Mouse (Mus musculus) layer of hippocampus, adult 18-20 months (tissue): ENCODE results near the gene Olfr1100. TPM values are rescaled to one million over a fixed set of nuclear protein-coding genes. Genes with fewer than 3 reads are reported as not detected.
A peak's percentile ranks its signal among the peaks of the same experiment; 100 is the strongest.

ENCODE experiments used
- DNase-seq, 2 experiments: peaks; one replicate each; pipeline ENCODE4 v3.0.0; 2022; ENCODE audit warnings: low spot score in 2 of 2
- long read RNA-seq: library from polyadenylated mRNA; stranded (forward); transcript quantifications from one replicate; pipeline ENCODE4 v2.0.0, GENCODE M21; 2021
- total RNA-seq, 2 experiments: library from RNA; stranded (reverse); gene quantifications; 2 replicates each; pipeline ENCODE4 v1.2.3; 2021

Gene Olfr1100
- not detected for total RNA-seq
- long read RNA-seq: 0 reads

DNA sequence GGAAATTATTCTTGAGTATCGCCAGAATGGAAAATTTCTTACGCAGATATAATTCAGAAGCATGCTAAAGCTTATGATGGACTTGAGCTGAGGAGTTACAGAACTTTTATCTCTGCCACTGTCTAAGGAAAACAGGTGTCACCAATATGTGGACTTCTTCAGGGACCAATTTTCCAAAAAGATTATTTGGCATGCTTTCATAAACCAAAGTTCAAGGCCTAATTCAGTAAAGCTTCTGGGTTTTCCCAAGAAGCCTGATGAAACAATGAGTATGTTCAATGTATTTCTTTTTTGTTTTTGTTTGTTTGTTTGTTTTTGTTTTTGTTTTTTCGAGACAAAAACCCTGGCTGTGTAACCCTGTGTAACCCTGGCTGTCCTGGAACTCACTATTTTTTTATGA is at the start of gene Olfr1100:
Gene Olfr1100 (minus strand): TSS at position 101 of the 400 bp plus-strand sequence.
- no peak for DNase-seq

DNA sequence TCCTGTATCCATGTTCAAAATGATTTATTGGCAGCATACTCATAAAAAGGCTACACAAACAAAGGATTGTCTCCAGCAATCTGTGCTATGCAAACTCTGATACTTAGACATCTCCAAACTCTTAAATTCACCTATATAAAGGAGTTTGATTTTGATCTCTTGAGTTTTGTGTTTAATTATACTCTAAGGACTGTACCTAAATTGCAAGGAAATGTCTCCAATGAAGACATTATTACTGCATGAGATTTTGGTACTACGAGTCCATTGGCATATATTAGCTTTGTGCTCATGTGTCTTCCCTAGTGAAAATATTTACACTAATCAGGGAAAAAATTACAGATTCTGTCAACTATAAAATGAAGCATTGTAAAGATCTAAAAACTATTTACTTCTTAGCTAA is 47.2 kb upstream of the Olfr1100 start, which contains the start of gene Olfr1104:
Gene Olfr1104 (minus strand): TSS at position 101 of the 400 bp plus-strand sequence.
- DNase-seq: no peak

DNA sequence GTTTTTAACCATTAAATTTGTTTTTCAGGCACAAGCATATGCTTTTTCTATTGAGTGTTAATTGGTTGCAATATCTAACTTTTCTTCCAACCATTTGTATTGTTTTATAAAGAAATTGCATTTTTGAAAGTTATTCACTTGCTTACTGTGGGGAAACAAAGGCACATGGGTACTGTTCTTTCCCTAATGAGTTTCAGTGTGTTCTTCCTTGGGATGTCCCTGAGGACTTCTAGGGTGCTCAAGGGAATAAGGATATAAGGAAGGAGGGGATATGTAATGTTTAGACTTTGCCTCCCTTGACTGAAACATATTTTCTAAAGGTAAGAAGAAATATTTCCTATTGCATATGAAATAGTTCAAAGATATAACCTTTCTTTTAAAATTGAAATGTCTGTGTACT is 18.3 kb upstream of the Olfr1100 start, which contains the start of gene Olfr1102:
Gene Olfr1102 (plus strand): TSS at position 301 of the 400 bp plus-strand sequence.
- no peak for DNase-seq

DNA sequence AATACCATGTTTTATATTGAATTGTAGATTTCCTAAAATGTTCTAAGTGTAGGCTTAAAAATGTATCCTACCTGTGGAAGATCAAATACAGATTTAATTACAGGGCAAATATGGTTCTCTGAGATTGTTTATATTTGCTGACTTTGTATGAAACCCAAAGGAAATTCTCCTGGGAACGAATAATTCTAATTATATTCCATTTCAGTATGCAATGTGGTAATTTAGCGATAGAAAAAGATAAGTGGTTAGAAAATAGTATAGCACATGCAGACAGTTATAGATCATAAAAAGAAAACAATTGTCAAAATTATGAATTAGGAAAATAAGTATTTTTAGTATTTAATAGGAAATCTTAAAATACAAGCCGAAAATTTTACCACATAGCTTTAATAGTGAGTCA is 11.4 kb upstream of the Olfr1100 start, which contains the start of gene Olfr1101:
Gene Olfr1101 (minus strand): TSS at position 101 of the 400 bp plus-strand sequence.
- DNase-seq: no peak

DNA sequence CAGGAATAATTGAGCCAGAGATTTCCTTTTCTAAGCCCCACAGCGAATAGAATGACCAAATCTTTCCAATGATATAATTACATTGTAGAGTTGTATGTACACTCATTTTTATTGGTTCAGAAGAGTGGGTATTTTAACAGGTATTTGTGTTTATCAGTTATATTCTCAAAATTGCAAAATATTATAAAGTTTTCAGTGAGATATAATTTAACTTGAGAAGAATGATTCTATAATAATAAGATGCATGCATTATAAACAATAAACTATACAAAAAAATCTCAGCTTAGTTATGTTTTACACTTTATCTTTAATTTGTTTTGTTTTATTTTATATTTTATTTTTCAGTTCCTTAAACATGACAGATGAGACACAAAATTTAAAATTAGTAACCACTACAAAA is 19.2 kb downstream of the Olfr1100 start, which contains the start of gene Olfr1099:
Gene Olfr1099 (minus strand): TSS at position 101 of the 400 bp plus-strand sequence.
- DNase-seq: no peak

DNA sequence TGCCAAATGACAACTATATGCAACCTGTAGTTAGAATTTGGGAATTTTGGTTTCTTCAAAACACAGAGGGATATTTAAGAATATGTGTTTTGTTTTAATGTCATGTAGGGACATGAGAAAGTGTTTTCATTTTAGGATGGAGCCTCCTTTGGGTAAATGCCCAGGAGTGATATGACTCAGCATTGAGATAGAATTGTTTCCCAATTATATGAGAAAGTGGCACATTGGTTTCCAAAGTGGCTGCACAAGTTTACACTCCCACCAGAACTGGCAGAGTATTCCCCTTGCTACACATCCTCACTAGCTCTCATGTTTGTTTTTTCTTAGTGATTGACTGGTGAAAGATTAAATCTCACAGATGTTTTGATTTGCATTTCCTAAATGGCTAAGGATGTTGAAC is 53.2 kb downstream of the Olfr1100 start:
- peak in 1 of 2 experiments; percentile 2 for DNase-seq

Other genes with a start within 250 kb of the Olfr1100 start
- not detected for gene Olfr1089, start 246.3 kb downstream of the Olfr1100 start, total RNA-seq
- not detected for gene Olfr1090, start 221.0 kb downstream of the Olfr1100 start, total RNA-seq
- gene Olfr1093, start 197.5 kb downstream of the Olfr1100 start, total RNA-seq: not detected
- gene Olfr141, start 169.9 kb downstream of the Olfr1100 start, total RNA-seq: not detected
- gene Olfr1094, start 155.3 kb downstream of the Olfr1100 start, total RNA-seq: not detected
- not detected for gene Olfr1095, start 128.3 kb downstream of the Olfr1100 start, total RNA-seq
- gene Gm13723, start 105.2 kb downstream of the Olfr1100 start, total RNA-seq: not detected
- gene Olfr1097, start 87.7 kb downstream of the Olfr1100 start, total RNA-seq: not detected
- not detected for gene Olfr1098, start 55.4 kb downstream of the Olfr1100 start, total RNA-seq
- gene Olfr1099, start 19.3 kb downstream of the Olfr1100 start, total RNA-seq: not detected
- not detected for gene Olfr1101, start 11.3 kb upstream of the Olfr1100 start, total RNA-seq
- gene Olfr1102, start 18.4 kb upstream of the Olfr1100 start, total RNA-seq: not detected
- not detected for gene Olfr1104, start 47.1 kb upstream of the Olfr1100 start, total RNA-seq
- not detected for gene Olfr1105, start 56.6 kb upstream of the Olfr1100 start, total RNA-seq
- not detected for gene Olfr1106, start 72.3 kb upstream of the Olfr1100 start, total RNA-seq
- not detected for gene Olfr1107, start 95.9 kb upstream of the Olfr1100 start, total RNA-seq
- not detected for gene Olfr1109, start 116.1 kb upstream of the Olfr1100 start, total RNA-seq
- not detected for gene Olfr259, start 134.6 kb upstream of the Olfr1100 start, total RNA-seq
- not detected for gene Olfr1110, start 160.3 kb upstream of the Olfr1100 start, total RNA-seq
- not detected for gene Olfr1111, start 172.7 kb upstream of the Olfr1100 start, total RNA-seq
- not detected for gene Olfr1112, start 207.8 kb upstream of the Olfr1100 start, total RNA-seq
- not detected for gene Olfr1113, start 229.0 kb upstream of the Olfr1100 start, total RNA-seq